Mouse (Mus musculus): Measurements from ENCODE around the gene Ccl26.
"Not testable (repeated sequence)": the region's sequence is repeated elsewhere in the genome, so short reads cannot be mapped to it uniquely, and the experiment has no call there.

Gene Ccl26

GRCm38 (mm10) chr5:135563469-135563868 lies at the start of gene Ccl26:
Gene Ccl26, minus strand, starts transcription at chr5:135563569.
- DNase-seq (ENCODE audit: low spot score in 2 of 2), result no peak

GRCm38 (mm10) chr5:135609794-135610193 lies 46.4 kb upstream of the Ccl26 start:
- DNase-seq (ENCODE audit: low spot score in 2 of 2), result no peak

- no peak for DNase-seq (ENCODE audit: low spot score in 2 of 2)
These were observed 44.2 kb upstream of the Ccl26 start for GRCm38 (mm10) chr5:135607581-135607980.

GRCm38 (mm10) chr5:135606717-135607116 lies 43.3 kb upstream of the Ccl26 start:
- DNase-seq (ENCODE audit: low spot score in 2 of 2), result not testable (repeated sequence)

GRCm38 (mm10) chr5:135604643-135605042 lies 41.3 kb upstream of the Ccl26 start:
- not testable (repeated sequence) for DNase-seq (ENCODE audit: low spot score in 2 of 2)

- DNase-seq (ENCODE audit: low spot score in 2 of 2), result no peak
These were observed 26.8 kb upstream of the Ccl26 start for GRCm38 (mm10) chr5:135589996-135590784.

GRCm38 (mm10) chr5:135587764-135588163 lies 24.4 kb upstream of the Ccl26 start:
- no peak for DNase-seq (ENCODE audit: low spot score in 2 of 2)

GRCm38 (mm10) chr5:135585691-135586090 lies 22.3 kb upstream of the Ccl26 start:
- DNase-seq (ENCODE audit: low spot score in 2 of 2), result no peak

- no peak for DNase-seq (ENCODE audit: low spot score in 2 of 2)
These were observed 19.0 kb upstream of the Ccl26 start for GRCm38 (mm10) chr5:135582330-135582729.

- DNase-seq (ENCODE audit: low spot score in 2 of 2), result peak; percentile 52 to 55
These were observed 16.0 kb upstream of the Ccl26 start for GRCm38 (mm10) chr5:135579331-135579751.

- DNase-seq (ENCODE audit: low spot score in 2 of 2), result no peak
These were observed 12.7 kb upstream of the Ccl26 start for GRCm38 (mm10) chr5:135576055-135576454.

- DNase-seq (ENCODE audit: low spot score in 2 of 2), result no peak
These were observed 9.6 kb upstream of the Ccl26 start, which contains the start of gene Ccl24 for GRCm38 (mm10) chr5:135573006-135573405. Gene Ccl24, minus strand, starts transcription at chr5:135573049.

GRCm38 (mm10) chr5:135568698-135569097 lies 5.3 kb upstream of the Ccl26 start:
- peak in 1 of 2 experiments; percentile 23 for DNase-seq (ENCODE audit: low spot score in 2 of 2)

GRCm38 (mm10) chr5:135567556-135568265 lies 4.3 kb upstream of the Ccl26 start:
- no peak for DNase-seq (ENCODE audit: low spot score in 2 of 2)

- DNase-seq (ENCODE audit: low spot score in 2 of 2), result no peak
These were observed 5.7 kb downstream of the Ccl26 start for GRCm38 (mm10) chr5:135557671-135558070.

GRCm38 (mm10) chr5:135557051-135557450 lies 6.3 kb downstream of the Ccl26 start:
- DNase-seq (ENCODE audit: low spot score in 2 of 2), result no peak

- no peak for DNase-seq (ENCODE audit: low spot score in 2 of 2)
These were observed 7.1 kb downstream of the Ccl26 start for GRCm38 (mm10) chr5:135556259-135556658.

- DNase-seq (ENCODE audit: low spot score in 2 of 2), result no peak
These were observed 11.8 kb downstream of the Ccl26 start for GRCm38 (mm10) chr5:135551591-135551990.

- DNase-seq (ENCODE audit: low spot score in 2 of 2), result peak; percentile 34 to 50
These were observed 12.5 kb downstream of the Ccl26 start for GRCm38 (mm10) chr5:135550910-135551309.

GRCm38 (mm10) chr5:135547990-135548389 lies 15.4 kb downstream of the Ccl26 start:
- DNase-seq (ENCODE audit: low spot score in 2 of 2), result no peak

GRCm38 (mm10) chr5:135544865-135545797 lies 18.2 kb downstream of the Ccl26 start, which contains the start of gene Hip1:
Gene Hip1, minus strand, starts transcription at chr5:135545120.
- peak; percentile 100 for DNase-seq (ENCODE audit: low spot score in 2 of 2)
